Mouse (Mus musculus) regulatory T cell (primary cell): Measurements from ENCODE around the gene E2f2.

Source experiments
- in situ Hi-C: fragments of 300-600 bp; cut with MboI, MseI; formaldehyde crosslinking; loops from one replicate; pipeline ENCODE4 v1.15.1; 2025; ENCODE audit warnings: high pct_unique_total_duplicates

E2f2 gene

DNA sequence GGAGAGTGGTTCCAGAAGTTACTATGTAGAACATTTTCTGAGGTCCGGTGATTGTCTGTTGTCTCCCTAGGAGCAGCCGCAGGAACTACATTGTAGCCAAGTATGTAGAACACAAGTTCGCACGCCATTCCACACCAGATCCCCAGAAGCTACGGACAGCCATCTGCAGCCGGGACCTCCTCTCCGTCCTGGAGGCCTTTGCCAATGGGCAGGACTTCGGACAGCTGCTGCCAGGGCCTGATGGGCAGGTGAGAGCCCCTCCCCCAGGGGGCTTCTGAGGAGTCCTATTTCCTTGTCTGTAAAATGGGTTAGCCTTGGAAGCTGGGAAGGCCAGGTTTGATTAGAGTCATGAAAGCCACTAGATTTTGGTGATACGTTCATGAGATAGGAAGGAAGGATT is 66.9 kb downstream of the E2f2 start:
- in situ Hi-C loops: no loop called here

DNA sequence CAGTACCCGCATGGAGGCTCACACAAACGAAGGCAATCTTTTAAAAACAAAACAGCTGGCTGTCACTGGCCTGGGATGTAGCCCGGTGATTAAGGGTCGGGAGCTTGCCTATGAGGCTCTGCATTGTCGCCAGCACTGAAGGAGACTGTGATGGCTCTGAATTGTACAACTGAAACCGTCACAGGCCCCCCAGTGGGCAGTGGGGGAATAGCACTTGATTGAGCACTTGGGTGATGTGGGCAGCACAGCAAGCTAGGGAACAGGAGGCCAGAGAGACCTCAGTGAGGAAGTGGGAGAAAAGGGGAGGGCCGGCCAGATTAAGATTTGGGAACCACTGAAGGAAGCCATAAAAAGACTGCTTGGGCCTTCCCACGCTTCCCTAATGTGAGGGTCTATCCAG is 67.4 kb downstream of the E2f2 start:
- in situ Hi-C loops: loop anchor here (10.0 kb wide), 1 partner anchor 1945 kb away; no protein-coding TSS in a partner anchor

DNA sequence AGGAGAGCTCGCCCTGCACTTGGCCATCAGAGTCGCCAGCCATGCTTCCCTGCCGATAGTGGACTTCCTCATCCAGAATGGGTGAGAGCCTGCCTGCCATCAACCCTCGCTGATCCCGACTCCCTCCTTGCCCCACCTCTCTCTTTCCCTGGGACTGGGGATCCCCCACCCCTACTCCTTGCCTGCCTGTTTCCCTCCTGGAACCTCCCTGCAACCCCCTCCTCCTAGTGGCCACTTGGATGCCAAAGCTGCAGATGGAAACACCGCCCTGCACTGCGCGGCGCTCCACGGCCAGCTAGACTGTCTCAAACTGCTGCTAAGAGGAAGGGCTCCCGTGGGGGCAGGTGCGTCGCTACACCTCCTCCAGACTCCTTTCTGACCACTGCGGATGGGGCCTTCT is 67.9 kb downstream of the E2f2 start:
- in situ Hi-C loops: loop anchor here (10.0 kb wide), 1 partner anchor 1945 kb away; no protein-coding TSS in a partner anchor

DNA sequence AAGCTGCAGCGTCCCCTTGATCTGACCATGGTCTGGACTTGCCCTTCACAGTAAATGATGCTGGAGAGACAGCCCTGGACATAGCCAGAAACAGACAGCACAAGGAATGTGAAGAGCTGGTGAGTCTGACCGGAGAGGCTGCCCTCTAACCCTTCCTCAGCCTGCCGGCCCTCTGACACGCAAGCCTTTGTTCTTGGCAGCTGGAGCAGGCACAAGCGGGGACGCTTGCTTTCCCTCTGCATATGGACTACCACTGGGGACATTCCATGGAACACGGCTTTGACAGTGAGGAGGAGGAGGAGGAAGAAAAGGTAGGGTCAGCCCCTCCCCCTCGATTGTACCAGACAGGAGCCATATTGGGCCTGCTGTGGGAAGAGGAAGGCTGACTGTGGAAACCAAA is 68.8 kb downstream of the E2f2 start:
- in situ Hi-C loops: loop anchor here (10.0 kb wide), 1 partner anchor 1944 kb away; no protein-coding TSS in a partner anchor

DNA sequence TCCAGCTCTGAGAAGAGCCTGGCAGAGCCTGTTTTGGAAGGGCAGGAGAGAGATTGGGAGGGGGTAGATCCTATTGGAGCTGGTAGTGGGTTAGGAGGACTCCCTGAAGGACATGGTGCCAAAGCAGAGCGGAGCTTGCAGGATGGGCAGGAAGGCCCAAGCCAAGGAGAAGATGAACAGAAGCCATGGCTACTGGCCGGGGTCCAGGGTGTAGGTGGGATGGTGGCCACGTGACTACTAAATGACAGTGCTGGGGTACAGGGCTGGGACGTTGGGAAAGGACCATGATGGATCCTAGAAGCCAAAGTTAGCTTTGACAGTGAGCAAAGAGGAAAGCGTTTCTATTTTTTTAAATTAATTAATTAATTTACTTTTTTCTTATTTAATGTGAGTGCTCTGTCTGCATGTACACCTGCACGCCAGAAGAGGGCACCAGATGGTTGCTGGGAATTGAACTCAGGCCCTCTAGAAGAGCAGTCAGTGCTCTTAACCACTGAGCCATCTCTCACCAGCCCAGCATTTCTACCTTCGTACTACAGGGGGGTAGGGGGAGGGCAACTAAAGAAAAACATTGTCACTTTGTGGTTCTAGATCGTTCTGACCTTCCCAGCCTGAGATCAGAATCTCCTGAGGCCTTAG is 70.0 kb downstream of the E2f2 start:
- in situ Hi-C loops: loop anchor here (10.0 kb wide), 1 partner anchor 1943 kb away; no protein-coding TSS in a partner anchor

DNA sequence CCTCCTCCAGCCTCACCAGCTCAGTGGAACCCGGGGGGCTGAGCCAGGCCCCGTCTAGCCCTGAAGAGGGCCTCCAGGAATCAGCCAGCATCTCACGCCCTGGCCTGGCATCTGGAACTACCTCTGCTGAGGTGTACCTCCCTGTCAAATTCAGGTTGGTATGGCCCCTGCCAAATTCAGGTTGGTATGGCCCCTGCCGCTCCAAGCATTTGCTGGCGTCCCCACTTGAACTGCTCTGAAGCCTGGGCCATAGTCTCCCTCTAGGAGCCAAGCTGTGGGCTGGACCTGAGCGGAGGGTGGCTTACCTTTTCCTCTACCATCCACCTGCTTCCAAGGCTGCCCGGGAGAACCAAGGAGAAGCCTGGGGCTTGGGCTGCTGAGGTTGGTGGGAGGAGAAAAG is 70.5 kb downstream of the E2f2 start:
- in situ Hi-C loops: loop anchor here (10.0 kb wide), 1 partner anchor 1942 kb away; no protein-coding TSS in a partner anchor

DNA sequence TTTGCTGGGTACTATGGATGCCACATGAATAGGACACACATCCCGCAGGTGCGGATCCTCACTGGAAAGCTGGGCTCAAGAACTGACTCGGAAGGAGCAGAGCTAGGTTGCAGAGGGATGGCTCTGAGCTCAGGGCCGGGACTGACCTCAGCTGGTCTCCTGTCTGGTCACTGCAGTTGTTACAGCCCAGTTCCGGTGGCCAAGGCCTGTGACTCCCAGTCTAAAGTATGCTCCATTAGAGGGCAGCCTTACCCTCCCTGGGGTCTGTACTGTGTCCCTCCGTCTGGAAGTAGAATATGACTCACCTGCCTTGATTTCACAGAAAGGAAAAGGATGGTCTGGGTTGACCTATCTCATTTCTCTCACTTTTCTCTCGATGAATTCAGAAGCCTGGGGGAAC is 72.0 kb downstream of the E2f2 start:
- in situ Hi-C loops: loop anchor here (10.0 kb wide), 1 partner anchor 1941 kb away; no protein-coding TSS in a partner anchor
